Mouse (Mus musculus): ENCODE measurements around the gene Slc26a3.

Slc26a3 gene

DNA sequence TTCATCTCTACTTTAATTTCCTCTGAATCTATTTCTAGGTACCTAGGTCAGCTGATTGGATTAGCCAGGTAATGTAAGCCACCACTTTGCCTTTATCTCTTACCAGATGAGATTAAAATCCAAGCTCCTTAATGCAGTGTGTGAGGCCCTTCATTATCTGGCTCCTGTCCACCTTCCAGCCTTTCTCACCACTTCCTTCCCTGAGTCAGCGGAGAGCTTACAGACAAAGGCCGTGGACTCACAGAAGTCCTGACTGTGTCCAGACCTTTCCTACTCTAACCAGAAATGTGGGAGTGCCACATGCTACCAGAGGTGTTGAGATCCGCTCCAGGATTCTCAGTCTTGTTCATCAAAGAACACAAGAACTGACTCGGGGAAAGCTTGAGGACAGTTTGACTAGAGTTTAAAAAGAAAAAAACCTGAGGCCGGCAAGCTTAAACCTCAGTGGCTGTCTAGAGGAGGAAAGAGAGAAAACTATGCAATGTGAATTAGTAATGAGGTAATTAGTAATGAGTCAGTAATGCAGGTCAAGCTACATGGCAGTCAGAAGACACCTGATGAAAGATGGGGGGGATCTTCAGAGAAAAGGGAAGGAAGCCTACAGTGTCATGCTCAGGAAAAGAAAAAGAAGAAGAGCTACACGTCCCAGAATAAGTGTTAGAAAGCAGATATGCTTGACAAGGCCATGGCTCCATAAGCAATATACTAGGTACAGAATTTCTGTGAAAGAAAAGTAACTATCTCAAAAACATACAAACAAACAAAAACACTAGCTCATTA lies 123.2 kb downstream of the Slc26a3 start:
- no peak for DNase-seq (ENCODE audit: low spot score in 2 of 2)

DNA sequence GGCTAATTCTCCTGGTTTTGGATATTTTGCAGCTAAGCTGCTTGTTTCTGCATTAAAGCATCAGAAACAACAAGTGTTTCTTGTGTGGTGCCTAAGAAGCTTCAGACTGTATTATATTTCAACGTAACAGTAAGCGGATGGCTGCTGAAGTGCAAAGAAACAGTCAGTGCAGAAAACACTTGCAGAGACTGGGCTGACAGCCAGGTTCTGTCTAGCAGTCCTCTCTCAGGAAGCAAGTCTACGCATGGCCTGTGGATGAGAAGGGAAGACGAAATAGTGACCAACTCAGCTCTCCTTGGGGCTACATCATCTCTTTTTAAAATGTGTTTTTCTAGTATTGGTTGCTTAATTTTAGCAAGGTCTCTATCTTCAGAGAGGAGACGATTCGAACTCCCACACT lies 129.4 kb downstream of the Slc26a3 start:
- DNase-seq (ENCODE audit: low spot score in 2 of 2) = no peak

- DNase-seq (ENCODE audit: low spot score in 2 of 2) = no peak
Measured at GRCm38 (mm10) chr12:31521371-31521770, 130.7 kb downstream of the Slc26a3 start.

All from thymus, postnatal 10 days (tissue).